Mouse (Mus musculus): ENCODE measurements around the gene Cyb561. TPM values are rescaled to one million over a fixed set of nuclear protein-coding genes. Genes with fewer than 3 reads are reported as not detected.

Cyb561 gene
- polyA plus RNA-seq, 1 experiment from 2014 or later, result 7.2 TPM

DNA sequence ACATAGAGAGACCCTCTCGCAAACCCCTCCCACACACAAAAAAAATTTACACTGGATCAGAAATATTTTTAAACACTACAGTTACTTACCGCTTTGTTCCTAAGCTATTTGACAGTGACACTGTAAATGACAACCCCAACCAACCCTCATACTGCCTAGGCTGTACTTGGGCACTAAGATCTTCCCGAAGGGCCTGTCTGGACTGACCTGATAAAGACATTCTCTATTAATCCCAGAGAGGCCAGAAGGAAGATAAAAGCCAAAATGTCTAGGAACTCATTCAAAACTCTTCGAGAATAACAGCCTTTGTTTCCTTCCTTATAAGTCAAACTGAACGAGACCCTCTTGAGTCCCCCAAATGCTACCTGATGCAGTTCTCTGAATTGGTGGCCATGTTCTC, 31.9 kb downstream of the Cyb561 start:
- DNase-seq (ENCODE audit: low spot score), result no peak

DNA sequence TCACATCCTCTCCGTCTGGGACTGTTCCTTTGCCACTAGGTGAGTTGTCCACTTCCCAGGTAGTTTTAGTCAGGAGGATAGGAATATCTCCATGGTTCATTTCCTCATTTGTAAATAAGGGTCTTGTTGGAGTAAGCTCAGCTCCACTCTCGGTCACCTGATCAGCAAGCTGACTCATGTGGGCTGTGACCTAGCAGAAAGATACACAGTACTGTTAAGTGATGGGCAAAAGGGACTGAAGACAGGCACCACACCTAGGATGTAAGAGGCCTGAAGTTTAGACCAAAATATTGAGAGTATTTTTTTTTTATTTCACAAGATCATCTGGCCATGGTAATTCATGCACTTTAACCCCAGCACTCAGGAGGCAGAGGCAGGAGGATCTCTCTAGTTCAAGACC, 32.3 kb downstream of the Cyb561 start:
- DNase-seq (ENCODE audit: low spot score), result no peak

- no peak for DNase-seq (ENCODE audit: low spot score)
Measured at GRCm38 (mm10) chr11:105920098-105920785, 32.9 kb downstream of the Cyb561 start.

DNA sequence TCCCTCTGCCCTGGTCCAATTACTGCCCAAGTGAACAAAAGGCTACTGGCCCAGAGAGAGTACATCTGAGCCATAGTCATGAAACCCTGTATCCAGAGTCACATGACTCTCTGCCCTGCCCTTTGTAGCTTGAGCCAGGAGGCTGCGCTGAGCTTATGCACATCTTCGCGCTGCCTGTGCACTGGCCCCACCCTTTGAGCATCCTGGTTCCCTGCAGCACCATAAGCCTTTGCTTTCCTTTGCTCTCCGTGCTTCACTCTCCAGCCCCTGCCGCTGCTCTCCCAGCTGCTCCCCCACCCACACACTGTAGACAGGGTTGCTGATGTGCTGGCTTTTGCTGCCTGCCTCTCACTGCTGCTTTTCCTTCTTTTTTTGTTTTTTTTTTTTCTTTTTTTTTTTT, 39.6 kb downstream of the Cyb561 start:
- no peak for DNase-seq (ENCODE audit: low spot score)

DNA sequence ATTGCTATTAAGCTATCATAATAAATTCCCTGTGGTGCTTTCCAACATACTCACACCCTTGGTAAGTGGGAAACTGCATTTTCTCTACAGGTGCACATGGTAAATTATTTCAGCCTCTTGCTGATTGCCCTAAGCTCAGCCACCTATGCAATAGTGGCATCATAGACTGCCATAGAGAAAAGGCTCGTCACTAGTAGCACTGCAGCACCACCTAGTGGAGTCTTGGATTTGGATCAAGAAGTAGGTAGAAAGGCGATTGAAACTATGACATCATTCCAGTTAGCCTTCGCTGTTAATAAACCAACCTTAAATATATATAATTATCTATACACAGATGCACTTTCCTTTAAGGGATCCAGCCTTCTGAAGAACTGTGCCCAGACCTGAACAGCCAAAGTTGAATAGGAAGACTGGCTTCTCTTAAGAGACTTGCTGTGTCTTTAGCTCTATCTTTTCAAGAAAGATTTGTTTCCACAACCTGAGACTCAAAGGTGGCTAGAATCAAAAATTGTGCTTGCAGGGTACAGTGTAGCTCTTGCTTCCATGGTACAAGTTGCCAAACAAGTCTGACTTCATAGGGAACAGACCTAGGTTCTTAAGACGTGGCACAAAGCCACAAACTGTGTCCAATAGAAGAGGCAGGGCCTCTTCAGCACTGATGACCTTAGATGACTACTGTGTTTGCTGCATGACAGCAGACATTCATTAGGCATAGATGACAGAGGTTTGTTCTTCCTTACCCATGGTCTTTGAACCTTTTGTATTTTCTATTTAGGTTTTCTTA, 41.4 kb downstream of the Cyb561 start:
- peak; percentile 72 for DNase-seq (ENCODE audit: low spot score)

DNA sequence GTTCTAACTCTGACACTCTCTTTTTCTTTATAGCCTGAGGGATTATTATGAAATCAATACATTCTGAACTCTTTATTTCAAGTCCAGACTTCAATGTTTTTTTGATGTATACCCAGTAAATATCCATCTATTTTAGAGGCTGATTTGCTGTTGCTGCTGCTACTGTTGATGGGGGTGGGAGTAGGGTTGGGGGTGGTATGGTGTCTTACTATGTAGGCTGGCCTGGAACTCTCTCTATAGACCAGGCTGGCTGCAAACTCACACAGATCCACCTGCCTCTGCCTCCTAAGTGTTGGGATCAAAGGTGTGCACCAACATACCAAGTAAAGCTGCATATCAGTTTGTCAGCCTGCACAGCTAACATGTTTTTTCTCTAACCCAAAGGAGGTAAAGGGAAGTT, 42.0 kb downstream of the Cyb561 start:
- no peak for DNase-seq (ENCODE audit: low spot score)

DNA sequence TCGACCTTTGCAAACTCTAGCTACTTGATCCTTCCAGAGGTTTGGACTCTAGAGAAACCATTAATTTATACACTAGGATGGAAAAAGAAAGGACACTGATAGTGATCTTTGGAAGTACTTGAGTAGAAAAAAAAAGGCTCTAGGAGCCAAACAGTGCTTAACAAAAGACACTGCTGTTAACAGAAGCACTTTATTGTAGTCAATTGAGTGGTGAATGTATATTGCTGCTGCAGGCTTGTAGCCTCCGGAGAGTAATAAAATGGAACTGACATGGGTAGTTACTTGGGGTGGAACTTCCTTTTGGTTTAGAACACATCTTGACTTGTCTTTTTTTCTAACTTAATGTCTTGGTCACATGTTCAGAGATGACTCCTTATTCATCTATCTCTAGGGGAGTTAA, 43.5 kb downstream of the Cyb561 start:
- no peak for DNase-seq (ENCODE audit: low spot score)

- DNase-seq (ENCODE audit: low spot score), result no peak
Measured at GRCm38 (mm10) chr11:105908926-105909325, 44.2 kb downstream of the Cyb561 start.

- no peak for DNase-seq (ENCODE audit: low spot score)
Measured at GRCm38 (mm10) chr11:105907381-105907780, 45.8 kb downstream of the Cyb561 start.

GRCm38 (mm10) chr11:105905529-105906213, 47.5 kb downstream of the Cyb561 start:
- DNase-seq (ENCODE audit: low spot score), result no peak

DNA sequence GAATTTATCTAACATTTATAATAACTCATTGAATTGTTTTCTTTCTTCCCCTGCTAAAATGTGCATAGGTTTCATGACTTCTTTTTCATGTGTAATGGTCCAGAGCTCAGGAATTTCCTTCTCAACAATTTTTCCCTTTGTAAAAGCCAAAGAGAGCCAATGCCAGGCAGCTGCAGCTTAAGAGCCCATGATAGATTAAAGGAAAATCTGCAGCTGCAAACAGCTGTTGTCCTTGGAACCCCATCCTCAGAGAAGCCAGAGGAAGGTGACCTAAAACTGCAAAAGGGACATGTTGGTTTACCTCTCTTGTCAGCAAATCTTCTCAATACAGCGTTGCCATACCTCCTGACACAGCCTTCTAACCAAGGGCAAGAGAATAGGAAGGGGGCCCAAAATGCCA, 50.2 kb downstream of the Cyb561 start:
- DNase-seq (ENCODE audit: low spot score), result no peak

GRCm38 (mm10) chr11:105901501-105901900, 51.6 kb downstream of the Cyb561 start:
- no peak for DNase-seq (ENCODE audit: low spot score)

DNA sequence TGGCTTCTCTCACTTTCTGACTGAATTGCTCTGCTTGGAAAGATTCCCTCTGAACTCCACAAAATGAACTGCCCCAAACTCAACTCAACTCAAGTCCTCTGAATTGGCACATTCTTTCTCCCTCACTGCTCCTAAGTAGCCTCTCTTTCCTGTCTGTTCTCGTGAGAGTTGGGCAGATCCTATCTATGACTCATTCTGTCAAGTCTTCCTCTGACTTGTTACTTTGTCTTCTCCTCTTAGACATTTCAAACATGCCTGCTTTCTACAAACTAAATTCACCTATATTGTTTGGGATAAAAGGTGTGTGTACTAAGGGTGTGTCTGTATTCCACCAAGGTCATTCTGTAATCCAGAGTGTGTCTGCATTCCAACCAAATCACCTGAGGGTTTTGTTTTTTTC, 54.0 kb downstream of the Cyb561 start:
- no peak for DNase-seq (ENCODE audit: low spot score)

DNA sequence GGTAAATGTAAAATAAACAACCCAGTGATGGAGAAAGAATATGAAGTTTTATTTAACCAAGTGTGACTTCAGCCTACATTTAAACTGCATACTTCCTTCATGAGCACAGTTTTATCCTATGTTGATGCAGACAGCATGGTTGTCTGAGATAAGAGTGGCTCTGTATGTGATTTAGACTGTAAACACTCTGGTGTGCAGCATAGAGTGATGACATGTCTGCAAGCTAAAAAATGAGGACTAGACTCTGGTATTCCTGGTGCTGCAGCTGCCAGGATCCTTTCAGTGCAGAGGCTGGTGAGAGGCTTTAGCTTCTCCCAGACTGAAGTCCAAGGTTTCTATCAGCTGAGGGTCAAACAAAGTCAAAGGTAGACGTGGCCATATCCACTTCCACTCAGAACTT, 65.9 kb downstream of the Cyb561 start:
- DNase-seq (ENCODE audit: low spot score), result no peak

DNA sequence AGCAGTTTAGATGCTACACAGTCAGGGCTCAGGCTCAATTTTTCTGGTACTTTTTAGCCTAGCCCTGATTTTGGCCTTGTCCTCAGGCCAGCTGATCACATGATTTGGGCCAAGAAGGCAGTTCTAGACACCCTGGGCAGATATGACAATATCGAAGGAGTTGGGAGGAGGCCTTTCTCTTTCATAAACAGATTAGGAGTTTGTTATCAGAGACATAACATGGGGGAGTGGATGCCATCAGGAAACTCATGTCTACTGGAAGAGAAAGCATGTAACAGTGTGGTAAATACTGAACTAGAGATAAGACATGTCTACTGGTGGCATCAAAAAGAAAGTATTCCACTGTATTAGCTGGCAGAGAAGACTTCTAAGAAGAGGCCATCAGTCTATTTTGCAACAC, 67.6 kb downstream of the Cyb561 start:
- no peak for DNase-seq (ENCODE audit: low spot score)

Other genes starting within 250 kb of the Cyb561 start
- 0.88 and 1.3 TPM in 2 replicates for gene Ace, start 14.6 kb upstream of the Cyb561 start, polyA plus RNA-seq (2015; fragmentation: Nextera tagmentation; extraction: Ambion mirVana)
- not detected in 2 replicates for gene Ace3, start 41.3 kb upstream of the Cyb561 start, polyA plus RNA-seq (2015; fragmentation: Nextera tagmentation; extraction: Ambion mirVana)
- gene Kcnh6, start 54.8 kb upstream of the Cyb561 start, polyA plus RNA-seq (2015; fragmentation: Nextera tagmentation; extraction: Ambion mirVana), result 1.5 TPM in 2 replicates
- gene Dcaf7, start 83.5 kb upstream of the Cyb561 start, polyA plus RNA-seq (2015; fragmentation: Nextera tagmentation; extraction: Ambion mirVana), result 44.0 and 48.3 TPM in 2 replicates
- 10.1 and 11.5 TPM in 2 replicates for gene Taco1, start 112.7 kb upstream of the Cyb561 start, polyA plus RNA-seq (2015; fragmentation: Nextera tagmentation; extraction: Ambion mirVana)
- 13.6 and 16.9 TPM in 2 replicates for gene Map3k3, start 131.3 kb upstream of the Cyb561 start, polyA plus RNA-seq (2015; fragmentation: Nextera tagmentation; extraction: Ambion mirVana)
- gene Gm10840, start 207.5 kb upstream of the Cyb561 start, polyA plus RNA-seq (2015; fragmentation: Nextera tagmentation; extraction: Ambion mirVana), result 0.54 and 0.78 TPM in 2 replicates
- gene Limd2, start 207.5 kb upstream of the Cyb561 start, polyA plus RNA-seq (2015; fragmentation: Nextera tagmentation; extraction: Ambion mirVana), result 968 and 1,023 TPM in 2 replicates
- 18.9 and 21.6 TPM in 2 replicates for gene Strada, start 248.8 kb upstream of the Cyb561 start, polyA plus RNA-seq (2015; fragmentation: Nextera tagmentation; extraction: Ambion mirVana)